Mouse (Mus musculus) heart, adult 2 months (tissue): ENCODE data around the gene Mtch2.

Experiments used
- CTCF ChIP-seq: fragments of 200-600 bp; IDR thresholded peaks from 2 replicates; pipeline ENCODE4 v1.8.1; 2022; ENCODE audit warnings: antibody characterized with exemption, mild to moderate bottlenecking, moderate library complexity
- POLR2A ChIP-seq: fragments of 200-500 bp; IDR thresholded peaks from 2 replicates; pipeline ENCODE4 v1.6.1; 2011; ENCODE audit warnings: mild to moderate bottlenecking, low read depth, low read length, control low read depth; ENCODE audit not compliant: insufficient read depth

- TF ChIP-seq POLR2A (no peak), CTCF (no peak)
Measured at GRCm38 (mm10) chr2:90848331-90848730, 1.4 kb downstream of the Mtch2 start.
